Mouse (Mus musculus) regulatory T cell (primary cell): ENCODE data around the gene Zcchc8.
"Not testable (repeated sequence)": the region's sequence is repeated elsewhere in the genome, so short reads cannot be mapped to it uniquely, and the experiment has no call there.

Experiments used
- in situ Hi-C: fragments of 300-600 bp; cut with MboI, MseI; formaldehyde crosslinking; loops from one replicate; pipeline ENCODE4 v1.15.1; 2025; ENCODE audit warnings: high pct_unique_total_duplicates

Zcchc8 gene

DNA sequence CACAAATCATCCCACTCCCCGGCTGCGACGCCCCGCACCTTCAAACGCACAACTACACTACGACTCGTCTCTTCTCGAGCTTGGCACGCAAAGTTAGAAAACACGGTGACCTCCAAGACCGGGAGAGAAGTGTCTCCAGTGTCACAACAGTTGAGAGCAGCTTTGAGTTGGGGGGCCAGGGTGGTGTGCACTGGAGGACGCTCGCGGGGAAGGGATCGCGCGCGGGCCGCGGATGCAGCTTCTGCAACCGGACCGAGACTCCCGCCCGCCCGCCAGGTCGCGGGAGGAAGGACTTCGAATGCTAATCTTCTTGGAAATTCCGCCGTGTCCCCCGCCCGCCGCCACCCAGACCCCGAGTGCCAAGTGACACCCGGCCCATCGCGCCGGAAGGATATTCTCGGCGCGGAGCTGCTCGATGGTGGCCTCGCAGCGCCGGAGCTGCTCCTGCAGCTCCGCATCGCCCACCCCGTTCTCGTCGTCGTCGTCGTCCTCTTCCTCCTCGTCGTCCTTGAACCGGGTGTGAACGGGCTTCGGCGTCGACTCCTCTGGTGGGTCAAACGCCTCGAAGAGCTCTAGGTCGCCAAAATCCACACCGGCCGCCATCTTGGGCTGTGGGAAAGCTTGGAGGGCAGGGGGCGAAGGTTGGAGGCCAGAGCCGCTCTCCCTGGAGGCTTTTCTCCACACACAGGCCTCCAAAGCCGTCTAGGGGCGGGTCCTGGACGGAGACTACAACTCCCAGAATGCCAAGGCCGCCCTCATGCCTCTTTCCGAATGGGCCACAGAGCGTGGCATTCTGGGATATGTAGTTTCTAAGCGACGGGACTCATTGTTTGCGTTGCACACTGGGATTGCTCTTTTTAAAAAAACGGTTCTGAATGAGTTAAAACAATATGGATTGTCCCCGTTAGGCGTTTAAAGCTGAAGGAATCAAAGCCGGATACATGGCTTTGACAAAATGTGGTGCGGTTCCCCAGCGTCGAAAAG is at the start of gene Zcchc8:
Gene Zcchc8, minus strand, starts transcription at position 773 of the 984 bp plus-strand sequence.
- in situ Hi-C loops = loop anchor here (25.0 kb wide), 1 partner anchor 1258 kb away; no protein-coding TSS in a partner anchor

GRCm38 (mm10) chr5:123766455-123766854 is 45.6 kb upstream of the Zcchc8 start:
- in situ Hi-C loops = not testable (repeated sequence)

DNA sequence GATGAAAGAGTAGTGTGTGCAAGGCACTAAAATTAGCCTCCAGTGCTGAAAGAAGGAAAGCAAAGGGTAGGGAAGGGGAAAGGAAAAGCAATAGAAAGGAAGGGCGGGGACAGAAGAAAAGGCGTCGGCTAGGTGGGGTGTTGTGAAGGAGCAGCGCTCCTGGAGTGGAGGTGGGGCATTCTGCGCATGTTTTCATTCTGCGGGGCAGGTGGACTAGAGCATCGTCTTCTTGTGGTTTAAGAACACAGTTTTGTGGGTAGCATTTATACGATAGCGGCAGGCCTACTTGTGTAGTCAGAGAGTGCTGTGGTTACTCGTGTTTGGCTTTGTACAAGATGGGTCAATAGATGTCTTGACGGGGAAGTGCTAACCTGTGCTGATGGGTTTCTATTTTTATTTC is 44.6 kb upstream of the Zcchc8 start:
- in situ Hi-C loops = no loop called here

DNA sequence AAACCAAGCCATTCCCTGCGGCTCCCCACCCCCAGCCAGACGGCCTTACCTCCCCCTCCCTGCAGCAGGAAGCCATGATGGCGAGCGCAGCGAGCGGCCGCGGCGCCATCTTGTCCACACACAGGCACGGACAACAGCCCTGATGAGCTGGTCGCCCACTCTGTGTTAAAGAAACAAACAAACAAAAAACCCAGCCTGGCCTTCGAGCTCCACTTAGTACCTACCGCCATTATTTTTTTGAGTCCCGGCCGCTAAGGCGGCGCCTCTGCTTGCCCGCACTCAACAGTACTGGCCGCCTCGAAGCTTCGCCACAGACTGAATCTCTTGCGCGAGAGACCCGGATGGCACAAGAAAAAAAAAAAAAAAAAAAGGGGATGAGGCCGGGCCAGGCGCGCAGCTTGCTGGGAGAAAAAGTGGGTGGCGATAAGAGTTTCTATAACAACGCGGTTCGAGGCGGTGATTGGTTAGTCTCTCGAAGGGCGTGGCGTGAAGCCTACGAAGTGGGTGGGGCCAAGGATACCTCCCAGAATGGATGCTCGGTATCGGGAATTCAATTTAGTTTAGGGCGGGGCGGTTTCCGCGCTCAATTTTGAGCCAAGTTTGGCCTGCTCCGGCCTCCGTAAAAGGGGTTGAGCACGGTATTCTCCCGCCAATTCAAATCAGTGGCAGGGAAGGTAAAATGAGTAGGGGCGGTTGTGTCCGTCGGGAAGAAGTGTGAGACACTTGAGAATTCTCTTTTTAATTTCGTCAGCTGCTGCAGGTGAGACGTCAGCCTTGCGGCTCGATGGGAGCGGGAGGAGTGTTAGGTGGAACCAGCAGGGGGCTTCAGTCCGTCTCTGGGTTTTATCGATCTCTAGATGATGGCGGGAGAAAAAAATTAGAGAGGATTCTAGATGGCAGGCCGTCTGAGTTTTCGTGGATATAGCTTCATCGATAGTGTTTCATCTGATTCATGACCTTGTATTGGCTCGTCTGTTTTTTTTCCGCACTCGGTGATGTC is 28.5 kb upstream of the Zcchc8 start, which contains the start of the genes Rsrc2 and Kntc1:
Gene Rsrc2, minus strand, starts transcription at position 350 of the 1,000 bp plus-strand sequence.
Gene Kntc1, plus strand, starts transcription at position 652 of the 1,000 bp plus-strand sequence.
- in situ Hi-C loops = no loop called here

- in situ Hi-C loops = no loop called here
Observed at GRCm38 (mm10) chr5:123748339-123749064, 27.6 kb upstream of the Zcchc8 start.

DNA sequence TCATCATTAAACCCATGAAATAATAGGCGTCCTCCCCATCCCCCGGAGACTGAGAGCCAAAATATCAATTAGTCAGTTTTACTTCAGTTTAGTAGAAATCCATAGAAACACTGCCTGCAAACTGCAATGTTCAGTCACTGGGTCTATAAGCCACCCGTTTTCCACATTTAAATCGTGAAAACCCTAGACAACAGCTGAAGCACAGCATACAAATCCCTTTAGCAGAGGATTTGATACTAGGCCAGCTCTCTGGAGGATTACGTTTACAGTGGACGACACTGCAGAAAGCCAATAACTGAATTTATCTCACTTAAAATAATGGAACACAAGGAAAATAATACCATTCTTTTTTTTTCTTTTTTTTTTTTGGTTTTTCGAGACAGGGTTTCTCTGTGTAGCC is 26.7 kb upstream of the Zcchc8 start:
- in situ Hi-C loops = no loop called here

DNA sequence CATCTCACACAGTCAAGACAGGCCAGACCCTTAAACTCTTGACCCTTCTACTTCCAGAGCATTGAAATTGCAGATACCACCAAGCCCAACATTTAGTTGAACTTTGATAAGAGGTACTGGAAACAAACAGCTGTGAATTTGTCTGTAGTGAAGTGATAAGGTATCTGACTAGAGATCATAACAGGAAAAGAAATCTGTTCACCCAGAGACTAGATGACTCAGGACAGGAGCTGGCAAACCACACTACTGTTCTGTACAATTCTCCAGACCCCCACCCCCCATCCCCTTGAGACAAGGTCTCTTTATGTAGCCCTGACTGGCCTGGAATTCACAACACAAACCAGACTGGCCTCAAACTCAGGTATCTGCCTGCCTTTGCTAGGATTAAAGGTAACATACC is 25.4 kb upstream of the Zcchc8 start:
- in situ Hi-C loops = no loop called here

DNA sequence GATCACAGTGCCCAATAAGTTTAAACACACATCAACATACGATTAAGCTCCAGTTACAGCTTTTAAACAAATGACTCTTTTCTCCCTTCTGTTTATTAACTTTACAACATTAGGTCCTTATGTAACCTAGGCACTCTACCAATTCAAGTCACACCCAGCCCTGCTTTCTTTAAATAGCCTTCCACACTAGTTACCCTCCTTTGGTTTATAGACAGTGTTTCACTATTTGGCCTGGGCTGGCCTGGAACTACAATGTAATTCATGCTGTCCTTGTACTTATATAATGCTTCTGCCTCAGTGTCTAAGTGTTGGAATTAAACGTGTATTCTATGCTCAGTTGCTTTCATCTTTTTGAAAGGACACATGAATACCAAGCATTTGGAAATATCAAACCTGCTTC is 23.5 kb upstream of the Zcchc8 start:
- in situ Hi-C loops = no loop called here

DNA sequence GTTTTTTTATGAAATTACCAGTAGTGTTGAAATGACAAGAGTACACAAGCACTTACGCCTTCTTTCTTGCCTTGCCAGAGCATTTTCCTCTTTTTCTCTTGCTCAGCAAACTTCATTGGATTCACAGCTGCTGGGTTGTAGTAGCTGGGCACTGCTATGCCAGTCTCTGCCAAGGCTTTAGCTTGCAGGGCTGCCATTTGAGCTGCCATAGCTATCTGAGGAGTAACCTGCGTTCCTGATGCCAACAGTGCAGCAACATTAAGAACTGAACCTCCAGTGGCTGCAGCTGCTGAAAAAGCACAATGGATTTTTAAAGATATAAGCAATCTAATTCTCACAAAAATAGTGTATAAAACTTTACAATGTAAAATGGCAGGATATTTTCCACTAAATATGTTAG is 10.1 kb upstream of the Zcchc8 start:
- in situ Hi-C loops = no loop called here

- in situ Hi-C loops = loop anchor here (25.0 kb wide), 1 partner anchor 1262 kb away; no protein-coding TSS in a partner anchor
Observed at GRCm38 (mm10) chr5:123723816-123724215, 2.9 kb upstream of the Zcchc8 start.

GRCm38 (mm10) chr5:123714622-123715021 is 6.3 kb downstream of the Zcchc8 start:
- in situ Hi-C loops = loop anchor here (25.0 kb wide), 1 partner anchor 1252 kb away; no protein-coding TSS in a partner anchor

DNA sequence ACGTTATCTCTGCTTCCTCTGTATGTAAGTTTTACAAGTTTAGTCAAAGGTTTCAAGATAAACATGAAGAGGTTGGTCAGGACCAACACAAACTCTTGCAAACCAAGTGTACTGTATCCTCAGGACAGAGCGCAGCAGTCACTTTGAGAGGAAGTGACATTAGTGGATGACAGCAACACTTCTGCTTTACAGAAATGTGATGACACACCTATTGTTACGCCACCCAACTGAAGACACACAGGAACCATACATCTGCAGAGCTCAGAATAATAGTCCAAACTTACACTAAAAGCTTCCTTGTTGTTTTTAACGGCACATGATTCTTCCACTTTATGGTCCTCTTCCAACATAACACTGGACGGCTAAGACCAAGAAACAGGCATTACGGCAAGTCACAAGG is 7.1 kb downstream of the Zcchc8 start:
- in situ Hi-C loops = loop anchor here (25.0 kb wide), 1 partner anchor 1251 kb away; no protein-coding TSS in a partner anchor

DNA sequence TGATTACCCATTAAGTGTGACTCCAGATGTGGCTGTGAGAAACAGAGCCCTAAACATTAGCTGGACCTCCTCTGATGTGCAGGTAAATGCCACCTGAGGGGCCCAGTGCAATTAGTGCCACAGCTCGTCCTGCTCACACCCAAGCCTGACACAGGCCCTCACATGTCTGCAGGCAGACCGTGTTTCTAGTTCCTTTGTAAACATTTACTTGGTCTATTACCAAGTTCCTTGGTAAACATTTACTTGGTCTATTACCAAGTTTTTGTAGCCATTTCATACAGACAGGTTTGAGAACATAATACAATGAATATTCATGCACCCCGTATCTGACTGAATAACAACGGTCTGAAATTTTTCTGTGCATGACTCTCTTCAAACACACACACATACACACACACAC is 11.3 kb downstream of the Zcchc8 start:
- in situ Hi-C loops = loop anchor here (10.0 to 25.0 kb wide), 2 partner anchors 695 to 1247 kb away; no protein-coding TSS in a partner anchor

GRCm38 (mm10) chr5:123708598-123708997 is 12.3 kb downstream of the Zcchc8 start:
- in situ Hi-C loops = loop anchor here (10.0 to 25.0 kb wide), 2 partner anchors 696 to 1246 kb away; no protein-coding TSS in a partner anchor

DNA sequence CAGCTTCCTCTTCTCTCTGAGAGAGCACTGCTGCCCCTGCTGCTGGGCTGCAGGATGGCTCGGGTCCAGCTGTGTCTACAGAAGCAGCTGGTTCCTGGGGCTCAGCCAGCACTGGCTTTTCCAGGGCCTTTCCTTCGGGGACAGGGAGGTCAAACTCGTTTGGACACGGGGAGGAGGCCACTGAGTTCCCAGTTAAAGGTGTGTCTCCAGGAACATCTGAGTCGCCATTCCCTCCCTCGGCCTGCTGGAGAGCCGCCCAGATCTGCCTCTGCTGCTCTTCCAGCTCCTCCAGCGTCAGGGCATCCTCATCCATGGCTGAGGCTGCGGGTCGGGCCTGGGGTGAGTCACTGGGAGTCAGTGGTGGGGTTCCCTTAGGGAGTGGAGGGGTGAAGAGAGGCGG is 20.3 kb downstream of the Zcchc8 start:
- in situ Hi-C loops = loop anchor here (10.0 to 25.0 kb wide), 2 partner anchors 704 to 1238 kb away; no protein-coding TSS in a partner anchor

DNA sequence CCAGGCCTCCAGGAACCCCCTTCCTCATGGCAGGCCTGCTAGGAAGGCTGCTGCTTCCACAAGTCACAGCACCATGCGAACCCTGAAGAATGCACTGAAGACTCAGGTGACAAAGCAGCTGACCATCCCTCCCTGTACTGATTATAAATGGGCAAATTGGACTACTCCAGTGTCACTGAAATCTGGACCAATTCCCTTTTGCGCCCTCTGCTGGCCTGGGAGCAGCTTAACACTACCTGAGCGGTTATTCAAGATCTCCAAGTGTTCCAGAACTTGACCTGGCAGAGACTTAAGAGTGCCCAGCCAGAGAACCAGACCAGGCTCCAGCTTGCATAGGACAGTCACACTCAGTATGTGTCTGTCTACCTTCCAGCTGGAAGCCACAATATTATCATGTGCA is 21.7 kb downstream of the Zcchc8 start:
- in situ Hi-C loops = no loop called here

DNA sequence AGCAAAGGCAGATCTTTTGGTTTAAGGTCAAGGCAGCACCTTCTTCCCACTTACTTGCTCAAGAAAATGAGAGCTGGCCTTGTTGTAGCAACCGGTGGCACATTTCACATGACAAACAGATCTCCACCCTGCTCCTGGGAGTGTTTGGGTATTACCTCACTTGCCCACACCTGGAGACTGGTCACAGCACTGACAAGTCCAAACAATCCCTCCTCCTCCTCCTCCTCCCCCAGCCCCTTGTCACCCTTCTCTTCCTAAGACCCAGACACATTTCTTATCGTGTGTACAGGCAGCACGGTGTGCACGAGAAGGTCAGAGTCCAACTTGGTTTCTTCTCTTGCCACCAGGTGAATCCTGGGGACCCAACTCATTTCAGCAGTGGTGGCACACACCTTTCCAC is 23.9 kb downstream of the Zcchc8 start:
- in situ Hi-C loops = no loop called here

- in situ Hi-C loops = no loop called here
Observed at GRCm38 (mm10) chr5:123696244-123696643, 24.7 kb downstream of the Zcchc8 start.

DNA sequence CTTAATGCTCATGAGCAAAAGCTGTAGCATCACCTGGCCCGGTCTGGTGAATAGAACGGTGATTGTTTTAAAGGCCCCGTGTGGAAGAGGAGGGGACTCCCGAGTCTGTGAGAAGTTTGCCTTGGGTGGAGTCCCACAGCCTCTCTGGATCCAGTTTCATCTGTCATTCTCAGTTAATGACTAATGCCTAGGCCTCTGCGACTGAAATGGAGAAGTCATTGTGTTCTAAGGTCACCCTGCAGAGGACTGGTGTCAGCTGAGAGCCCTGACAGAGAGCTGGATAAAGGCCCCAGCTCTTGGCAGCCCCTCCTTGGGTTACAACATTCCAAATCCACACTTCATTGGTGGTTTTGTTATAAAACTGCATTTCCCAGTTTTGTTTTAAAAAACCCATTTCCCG is 26.4 kb downstream of the Zcchc8 start:
- in situ Hi-C loops = loop anchor here (5.0 kb wide), 1 partner anchor 42 kb away; no protein-coding TSS in a partner anchor
